Mouse (Mus musculus) liver, embryonic 18 days (tissue): Measurements from ENCODE around the gene Rpl29. TPM values are rescaled to one million over a fixed set of nuclear protein-coding genes. Genes with fewer than 3 reads are reported as not detected.

ENCODE experiments used
- polyA plus RNA-seq: library from polyadenylated mRNA; depleted of rRNA; stranded (reverse); fragments of >200 nt; gene quantifications from 2 replicates; pipeline ENCODE4 v1.2.3, GENCODE M21; 2012; rRNA removed

The Rpl29 gene
- 591 and 692 TPM in 2 replicates for polyA plus RNA-seq

DNA sequence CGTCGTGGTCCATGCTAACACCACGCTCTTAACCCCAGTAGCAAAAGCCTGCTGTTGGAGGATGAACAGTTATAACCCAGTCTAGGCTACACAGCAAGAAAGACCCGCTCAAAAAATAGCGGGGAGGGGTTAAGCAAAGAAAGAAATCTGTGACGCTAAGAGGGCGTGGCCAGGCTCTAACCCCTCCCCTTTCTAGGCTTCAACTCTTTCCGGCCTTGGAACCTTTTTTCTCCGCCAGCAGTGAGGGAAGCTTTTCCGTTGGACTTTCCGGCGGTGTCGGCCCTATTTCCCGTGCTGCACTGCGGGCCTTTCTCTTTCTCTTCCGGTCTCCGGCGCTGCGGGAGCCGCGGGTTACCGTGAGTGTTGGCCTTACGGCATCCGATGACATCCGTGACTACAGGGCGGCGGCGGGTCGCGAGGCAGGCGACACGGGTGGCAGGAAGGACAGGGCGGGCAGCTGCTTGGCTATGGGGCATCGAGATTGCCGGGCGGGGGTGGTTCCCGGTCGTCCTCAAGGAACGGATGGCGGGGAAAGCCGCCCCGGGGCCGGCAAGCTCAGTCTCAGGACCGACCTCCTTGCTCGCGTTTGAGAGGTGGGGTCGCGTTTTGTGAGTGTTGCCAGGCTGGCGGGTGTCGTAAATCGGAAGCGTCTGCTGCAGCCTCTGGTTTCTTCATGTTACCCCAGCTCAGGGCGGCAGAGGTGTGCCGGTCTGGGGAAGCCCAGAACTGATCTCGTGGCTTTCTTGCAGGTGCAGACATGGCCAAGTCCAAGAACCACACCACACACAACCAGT is at the start of gene Rpl29:
Gene Rpl29, plus strand, starts transcription at position 234 of the 794 bp plus-strand sequence.

GRCm38 (mm10) chr9:106447348-106447747 is 18.1 kb downstream of the Rpl29 start, which contains the start of the genes Abhd14b and Abhd14a:
Abhd14b (plus strand) TSS chr9:106447459.
Abhd14a (minus strand) TSS chr9:106447678.

DNA sequence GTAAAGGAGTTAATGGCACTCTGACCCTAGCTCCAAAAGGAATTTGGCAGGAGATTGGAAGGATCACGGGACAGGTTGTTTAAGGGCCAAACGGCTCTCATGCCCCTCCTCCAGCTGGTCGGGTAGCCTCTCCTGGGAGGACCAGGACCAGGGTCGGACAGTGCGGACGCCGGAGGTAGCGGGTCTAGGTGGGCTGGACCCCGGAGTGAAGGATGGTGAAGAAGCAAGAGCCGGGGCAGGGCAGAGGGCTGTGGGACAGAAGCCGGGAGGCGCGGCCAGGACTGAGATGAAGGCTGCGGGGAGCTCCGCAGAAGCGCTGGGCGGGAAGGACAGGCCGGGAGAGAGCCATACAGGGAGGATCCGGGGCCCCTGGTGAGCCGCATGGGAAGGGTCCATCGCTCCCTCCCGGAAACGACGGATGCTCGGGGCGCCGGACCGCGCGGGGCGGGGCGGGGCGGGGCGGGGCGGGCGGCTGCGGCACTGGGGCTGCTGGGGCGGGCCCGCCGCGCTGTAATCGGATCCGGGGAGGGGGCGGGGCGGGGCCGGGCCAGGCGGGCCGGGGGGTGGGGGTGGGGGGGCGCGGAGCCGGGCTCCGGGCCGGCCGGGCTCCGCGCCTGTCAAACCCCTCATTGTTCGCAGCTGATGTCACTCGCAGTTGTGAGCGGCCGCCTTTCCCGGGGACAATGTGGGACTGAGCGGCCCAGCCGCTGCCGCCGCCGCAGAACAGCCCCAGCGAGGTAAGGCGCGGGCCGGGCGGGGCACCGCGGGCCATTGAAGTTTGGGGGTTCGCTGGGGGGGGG is 24.2 kb downstream of the Rpl29 start, which contains the start of gene Pcbp4:
Gene Pcbp4, plus strand, starts transcription at position 21 of the 800 bp plus-strand sequence.

DNA sequence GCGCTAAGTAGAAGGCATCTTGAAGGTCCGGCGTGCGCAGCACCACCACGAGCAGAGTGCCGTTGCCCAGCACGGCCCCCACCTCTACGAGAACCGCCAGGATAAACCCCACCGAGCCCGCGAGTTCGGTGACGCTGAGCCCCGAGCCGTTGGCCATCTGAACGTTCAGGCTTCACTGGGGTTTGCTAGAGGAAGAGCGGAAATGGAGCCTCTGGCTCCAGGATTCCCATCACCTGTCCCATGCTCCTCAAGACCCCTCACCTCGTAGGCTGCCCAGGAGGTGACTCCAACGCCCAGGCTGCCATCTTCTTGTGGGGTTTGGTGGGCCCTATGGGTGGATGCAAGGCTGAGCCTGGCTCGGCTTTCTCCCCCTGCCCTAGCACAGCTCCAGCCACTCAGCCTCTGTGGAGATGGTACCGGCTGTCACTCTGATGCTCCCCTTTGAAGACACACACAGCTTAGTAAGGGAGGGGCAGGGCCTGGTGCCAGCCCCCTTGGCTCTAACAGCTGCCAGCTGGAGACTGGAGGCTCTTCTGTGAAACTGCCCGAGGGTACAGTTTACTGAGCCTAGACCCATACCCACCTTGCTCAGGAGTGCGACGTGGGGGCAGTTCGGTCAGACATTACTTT is 36.4 kb downstream of the Rpl29 start, which contains the start of gene Gpr62:
Gene Gpr62, minus strand, starts transcription at position 368 of the 630 bp plus-strand sequence.

GRCm38 (mm10) chr9:106475663-106476001 is 46.4 kb downstream of the Rpl29 start, which contains the start of gene Rrp9:
Rrp9 (plus strand) TSS chr9:106475963.

DNA sequence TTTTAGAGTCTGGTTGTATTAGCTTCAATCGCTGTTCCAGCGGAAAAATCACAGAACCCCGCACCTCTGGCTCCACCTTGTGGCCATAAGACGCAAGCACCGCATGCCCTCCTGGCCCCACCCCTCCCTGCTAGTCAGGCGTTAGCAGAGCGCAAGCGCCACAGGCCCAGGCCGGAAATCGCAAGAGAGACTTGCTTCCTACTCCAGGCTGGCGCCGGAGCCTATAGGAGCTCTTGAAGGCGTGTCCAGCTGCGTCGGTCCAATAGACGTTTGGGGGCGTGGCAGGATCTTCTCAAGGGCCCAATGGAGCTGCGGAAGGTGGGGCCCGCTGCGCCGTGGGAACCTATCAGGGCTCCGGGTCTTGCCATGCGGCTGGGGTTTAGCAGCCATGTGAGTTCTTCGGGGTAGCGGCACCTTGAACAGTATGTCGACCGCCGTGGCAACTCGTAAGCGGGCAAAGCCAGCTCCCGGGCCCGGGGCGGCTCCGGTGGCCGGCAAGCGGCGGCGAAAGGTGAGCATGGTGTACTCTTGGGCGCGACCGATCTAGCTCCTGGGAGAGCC is 47.8 kb downstream of the Rpl29 start, which contains the start of gene Parp3:
Gene Parp3, minus strand, starts transcription at position 26 of the 561 bp plus-strand sequence.

Other genes starting within 250 kb of the Rpl29 start
- gene Ppm1m, start 229.7 kb upstream of the Rpl29 start, polyA plus RNA-seq: 15.8 and 18.3 TPM in 2 replicates
- gene Twf2, start 226.3 kb upstream of the Rpl29 start, polyA plus RNA-seq: 22.0 and 23.6 TPM in 2 replicates
- gene Tlr9, start 206.9 kb upstream of the Rpl29 start, polyA plus RNA-seq: 0.79 and 0.92 TPM in 2 replicates
- gene Alas1, start 180.8 kb upstream of the Rpl29 start, polyA plus RNA-seq: 58.8 and 90.9 TPM in 2 replicates
- 10.0 and 10.7 TPM in 2 replicates for gene Poc1a, start 148.4 kb upstream of the Rpl29 start, polyA plus RNA-seq
- gene Dusp7, start 60.8 kb upstream of the Rpl29 start, polyA plus RNA-seq: 8.4 and 8.8 TPM in 2 replicates
- 13.8 and 13.9 TPM in 2 replicates for gene Acy1, start 8.9 kb downstream of the Rpl29 start, polyA plus RNA-seq
- gene Abhd14b, start 18.0 kb downstream of the Rpl29 start, polyA plus RNA-seq: 40.9 and 44.3 TPM in 2 replicates
- 22.0 and 23.5 TPM in 2 replicates for gene Abhd14a, start 18.2 kb downstream of the Rpl29 start, polyA plus RNA-seq
- gene Pcbp4, start 23.8 kb downstream of the Rpl29 start, polyA plus RNA-seq: 6.5 and 8.3 TPM in 2 replicates
- 0.03 TPM in 1 of 2 replicates, not detected in the other for gene Gpr62, start 36.5 kb downstream of the Rpl29 start, polyA plus RNA-seq
- 11.6 and 12.3 TPM in 2 replicates for gene Rrp9, start 46.5 kb downstream of the Rpl29 start, polyA plus RNA-seq
- 2.6 and 2.9 TPM in 2 replicates for gene Parp3, start 47.5 kb downstream of the Rpl29 start, polyA plus RNA-seq
- not detected in 2 replicates for gene Iqcf1, start 70.5 kb downstream of the Rpl29 start, polyA plus RNA-seq
- 0.19 TPM in 1 of 2 replicates, not detected in the other for gene Iqcf5, start 85.1 kb downstream of the Rpl29 start, polyA plus RNA-seq
- not detected in 2 replicates for gene Iqcf3, start 132.2 kb downstream of the Rpl29 start, polyA plus RNA-seq
- not detected in 2 replicates for gene Iqcf4, start 141.5 kb downstream of the Rpl29 start, polyA plus RNA-seq
- not detected in 2 replicates for gene Iqcf6, start 197.1 kb downstream of the Rpl29 start, polyA plus RNA-seq
- gene Grm2, start 226.6 kb downstream of the Rpl29 start, polyA plus RNA-seq: not detected in 2 replicates